Mouse (Mus musculus) midbrain, embryonic 14.5 days (tissue): ENCODE data around the gene Crbn. TPM values are rescaled to one million over a fixed set of nuclear protein-coding genes. Genes with fewer than 3 reads are reported as not detected.
A peak's percentile ranks its signal among the peaks of the same experiment; 100 is the strongest.

Experiments used
- ATAC-seq: fragments of 200-750 bp; cut with Nextera tagmentation; 2 replicates; pipeline ENCODE4 v1.8.0; 2017; ENCODE audit warnings: moderate number of reproducible peaks, moderate library complexity; ENCODE audit not compliant: low FRiP score, low TSS enrichment
- DNase-seq: peaks from one replicate; pipeline ENCODE4 v3.0.0-alpha.2; 2015
- H3K27ac ChIP-seq: fragments of 300-500 bp; sonication (generic); replicated peaks from 2 replicates; pipeline ENCODE4 v1.5.1; 2014; ENCODE audit warnings: mild to moderate bottlenecking, low read depth, low read length, moderate library complexity
- H3K27me3 ChIP-seq: fragments of 300-500 bp; sonication (generic); 2 replicates; pipeline ENCODE4 v1.6.1; 2014; ENCODE audit warnings: low read length, control low read depth, mixed read lengths; ENCODE audit not compliant: control insufficient read depth, insufficient read depth
- H3K36me3 ChIP-seq: fragments of 300-500 bp; sonication (generic); 2 replicates; pipeline ENCODE4 v1.6.1; 2014; ENCODE audit warnings: low read length, control low read depth; ENCODE audit not compliant: control insufficient read depth, insufficient read depth
- H3K4me1 ChIP-seq: fragments of 300-500 bp; sonication (generic); 2 replicates; pipeline ENCODE4 v1.6.1; 2014; ENCODE audit warnings: mild to moderate bottlenecking, antibody characterized with exemption, low read length, control low read depth; ENCODE audit not compliant: control insufficient read depth, insufficient read depth
- H3K4me2 ChIP-seq: fragments of 300-500 bp; sonication (generic); 2 replicates; pipeline ENCODE4 v1.6.1; 2014; ENCODE audit warnings: mild to moderate bottlenecking, low read length, moderate library complexity
- H3K4me3 ChIP-seq: fragments of 300-500 bp; sonication (generic); replicated peaks from 2 replicates; pipeline ENCODE4 v1.5.1; 2014; ENCODE audit warnings: low read depth, low read length
- H3K9ac ChIP-seq: fragments of 300-500 bp; sonication (generic); replicated peaks from 2 replicates; pipeline ENCODE4 v1.6.1; 2014; ENCODE audit warnings: mild to moderate bottlenecking, low read length, moderate library complexity
- H3K9me3 ChIP-seq: fragments of 300-500 bp; sonication (generic); 2 replicates; pipeline ENCODE4 v1.6.1; 2016; ENCODE audit warnings: low read length, control low read depth, mixed read lengths; ENCODE audit not compliant: control insufficient read depth
- WGBS: fragments of 180-500 bp; shearing (Covaris S2); extraction: QIAGEN DNeasy Blood & Tissue Kit; methylation state at CpG from one replicate; pipeline ENCODE4 v1.1.7; 2014; 5-methylcytosine and 5-hydroxymethylcytosine counted together
- polyA plus RNA-seq: library from polyadenylated mRNA; unstranded; fragments of >200 nt; fragmentation: Nextera tagmentation; extraction: Ambion mirVana; gene quantifications from 2 replicates; pipeline ENCODE4 v1.2.1, GENCODE M21; 2014

The Crbn gene
- polyA plus RNA-seq: 58.3 and 72.8 TPM in 2 replicates

- H3K9me3 ChIP-seq: no peaks in the 10 kb centered on the region
- WGBS: 2% methylated on average over 57 of the region's 57 CpGs
- peak within 1 kb of the TSS; percentile 64 for H3K4me3 ChIP-seq
- DNase-seq: peak; percentile 96
- no peak within 1 kb of the TSS for H3K27ac ChIP-seq
- peak within 1 kb of the TSS; percentile 67 for H3K9ac ChIP-seq
- no peaks in the 10 kb centered on the region for H3K27me3 ChIP-seq
- H3K4me1 ChIP-seq: peaks cover 4% of the 10 kb centered on the region
- peaks cover 10% of the 10 kb centered on the region for H3K36me3 ChIP-seq
- peak; percentile 96 for ATAC-seq
- H3K4me2 ChIP-seq: peak within 1 kb of the TSS; percentile 60
Measured at GRCm38 (mm10) chr6:106799333-106800226, at the start of gene Crbn. Gene Crbn (minus strand): TSS chr6:106800077.

- Histone ChIP-seq H3K9ac (no peak overlapping the region), H3K27me3 (no peaks in the 10 kb centered on the region), H3K4me2 (no peak overlapping the region), H3K4me3 (no peak overlapping the region), H3K4me1 (no peaks in the 10 kb centered on the region), H3K36me3 (no peaks in the 10 kb centered on the region), H3K9me3 (no peaks in the 10 kb centered on the region), H3K27ac (no peak overlapping the region)
- 74% methylated on average over 1 of the region's 1 CpGs for WGBS
- DNase-seq (no peak), ATAC-seq (no peak)
Measured at GRCm38 (mm10) chr6:106840181-106840580, 40.3 kb upstream of the Crbn start.

- H3K4me2 ChIP-seq: no peak overlapping the region
- no peaks in the 10 kb centered on the region for H3K36me3 ChIP-seq
- H3K27me3 ChIP-seq: no peaks in the 10 kb centered on the region
- no peak overlapping the region for H3K4me3 ChIP-seq
- no peaks in the 10 kb centered on the region for H3K4me1 ChIP-seq
- ATAC-seq (no peak), DNase-seq (peak; percentile 27)
- H3K9ac ChIP-seq: no peak overlapping the region
- 68% methylated on average over 3 of the region's 3 CpGs for WGBS
- no peak overlapping the region for H3K27ac ChIP-seq
- no peaks in the 10 kb centered on the region for H3K9me3 ChIP-seq
Measured at GRCm38 (mm10) chr6:106838053-106838452, 38.2 kb upstream of the Crbn start.

- H3K27ac ChIP-seq: no peak overlapping the region
- no peak overlapping the region for H3K9ac ChIP-seq
- H3K4me2 ChIP-seq: no peak overlapping the region
- WGBS: 78% methylated on average over 2 of the region's 2 CpGs
- no peak for ATAC-seq
- no peak overlapping the region for H3K4me3 ChIP-seq
- no peaks in the 10 kb centered on the region for H3K27me3 ChIP-seq
- DNase-seq: no peak
- H3K4me1 ChIP-seq: no peaks in the 10 kb centered on the region
- no peaks in the 10 kb centered on the region for H3K9me3 ChIP-seq
- H3K36me3 ChIP-seq: no peaks in the 10 kb centered on the region
Measured at GRCm38 (mm10) chr6:106835316-106835715, 35.4 kb upstream of the Crbn start.

- WGBS: 47% methylated on average over 1 of the region's 1 CpGs
- H3K9ac ChIP-seq: no peak overlapping the region
- no peaks in the 10 kb centered on the region for H3K27me3 ChIP-seq
- ATAC-seq (no peak), DNase-seq (peak; percentile 85)
- H3K4me3 ChIP-seq: no peak overlapping the region
- no peak overlapping the region for H3K27ac ChIP-seq
- H3K9me3 ChIP-seq: no peaks in the 10 kb centered on the region
- no peak overlapping the region for H3K4me2 ChIP-seq
- no peaks in the 10 kb centered on the region for H3K36me3 ChIP-seq
- H3K4me1 ChIP-seq: no peaks in the 10 kb centered on the region
Measured at GRCm38 (mm10) chr6:106822329-106822728, 22.5 kb upstream of the Crbn start.

GRCm38 (mm10) chr6:106820566-106820965 lies 20.7 kb upstream of the Crbn start:
- DNase-seq: no peak
- no peak for ATAC-seq

DNA sequence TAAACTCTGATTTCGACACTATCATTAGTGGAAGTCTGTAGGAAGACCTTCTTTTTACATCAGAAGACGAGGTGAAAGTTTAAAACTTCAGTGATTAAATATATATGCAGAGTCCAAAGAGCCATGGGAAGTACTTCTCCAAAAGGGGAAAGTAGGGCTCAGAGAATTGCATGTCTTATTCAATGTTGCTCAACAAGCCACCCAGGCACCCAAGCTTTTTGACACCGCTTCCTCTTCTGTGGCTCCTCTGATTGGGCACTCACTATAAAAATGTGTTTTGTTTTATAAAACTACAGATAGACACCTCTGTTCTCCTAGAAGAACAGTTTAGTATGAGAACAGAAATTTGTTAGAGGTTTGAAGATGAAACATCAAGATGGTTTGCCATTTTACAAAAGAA lies 20.0 kb upstream of the Crbn start:
- Histone ChIP-seq H3K4me3 (no peak overlapping the region), H3K36me3 (no peaks in the 10 kb centered on the region), H3K9ac (no peak overlapping the region), H3K4me2 (no peak overlapping the region), H3K27me3 (no peaks in the 10 kb centered on the region), H3K9me3 (no peaks in the 10 kb centered on the region), H3K27ac (no peak overlapping the region), H3K4me1 (no peaks in the 10 kb centered on the region)
- DNase-seq: no peak
- no peak for ATAC-seq
- WGBS: 72% methylated on average over 3 of the region's 3 CpGs

More at GRCm38 (mm10) chr6:106820566-106820965, 20.7 kb upstream of the Crbn start:
- Histone ChIP-seq H3K4me2 (no peak overlapping the region), H3K27ac (no peak overlapping the region), H3K4me1 (no peaks in the 10 kb centered on the region), H3K9me3 (no peaks in the 10 kb centered on the region), H3K36me3 (no peaks in the 10 kb centered on the region), H3K27me3 (no peaks in the 10 kb centered on the region), H3K4me3 (no peak overlapping the region), H3K9ac (no peak overlapping the region)

- H3K4me2 ChIP-seq: no peak overlapping the region
- H3K27ac ChIP-seq: no peak overlapping the region
- no peaks in the 10 kb centered on the region for H3K36me3 ChIP-seq
- no peaks in the 10 kb centered on the region for H3K27me3 ChIP-seq
- no peak for DNase-seq
- no peaks in the 10 kb centered on the region for H3K4me1 ChIP-seq
- H3K9ac ChIP-seq: no peak overlapping the region
- ATAC-seq: no peak
- H3K4me3 ChIP-seq: no peak overlapping the region
- no peaks in the 10 kb centered on the region for H3K9me3 ChIP-seq
Measured at GRCm38 (mm10) chr6:106819246-106819645, 19.4 kb upstream of the Crbn start.

DNA sequence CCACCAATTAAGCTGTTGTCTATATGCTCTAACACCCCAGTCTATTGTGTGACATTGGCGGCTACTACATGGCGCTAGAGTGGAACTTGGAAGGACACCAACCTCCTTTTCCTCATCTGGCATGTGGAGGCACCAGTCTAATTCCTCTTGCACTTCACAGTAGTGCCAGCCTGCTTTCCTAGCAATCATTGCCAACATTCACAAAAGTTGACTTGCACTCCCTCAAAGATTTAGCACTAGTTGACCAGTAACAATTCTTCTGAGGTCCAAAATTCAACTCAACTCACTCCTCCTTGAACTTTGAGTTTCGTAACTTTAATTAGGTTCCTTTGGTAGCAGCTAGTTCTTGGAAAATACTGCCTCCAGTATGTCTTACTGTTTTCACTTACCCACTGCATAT lies 10.8 kb upstream of the Crbn start:
- Histone ChIP-seq H3K27me3 (no peaks in the 10 kb centered on the region), H3K9ac (no peak overlapping the region), H3K4me3 (no peak overlapping the region), H3K9me3 (no peaks in the 10 kb centered on the region), H3K4me2 (no peak overlapping the region), H3K27ac (no peak overlapping the region), H3K36me3 (no peaks in the 10 kb centered on the region), H3K4me1 (no peaks in the 10 kb centered on the region)
- no peak for DNase-seq
- 83% methylated on average over 3 of the region's 3 CpGs for WGBS
- no peak for ATAC-seq
